Comparison of ENCODE assay signal across 9 mouse cellular contexts in genomic region chr2:172934891-172935740, GRCm38 (mm10). TPM values are rescaled to one million over a fixed set of nuclear protein-coding genes. Genes with fewer than 3 reads are reported as not detected.
A peak's percentile ranks its signal among the peaks of the same experiment; 100 is the strongest.
DNase-seq lines count a peak whose midpoint lies in the region; ATAC-seq lines count a peak whose summit lies in the region.
"Had no signal": no experiment of that assay in that cellular context is flagged by ENCODE, and none has a peak within 500 bp of the region (broad histone marks: within the 10 kb centered on the region; RNA-seq: fewer than 3 reads in every experiment).

No protein-coding gene starts in this region.

- WGBS in heart, embryonic 12.5 days: 5% methylated on average over 30 of the region's 30 CpGs
- 6% methylated on average over 30 of the region's 30 CpGs for WGBS in intestine, embryonic 14.5 days

- no peak for ATAC-seq in heart, embryonic 12.5 days (ENCODE audit: insufficient number of reproducible peaks, low FRiP score)
- ATAC-seq in intestine, embryonic 14.5 days (replicated peaks; ENCODE audit: low FRiP score, low TSS enrichment, low read depth): no peak; the same call in 1 of the 2 replicates

- peak overlapping the region; percentile 86 for H3K9ac ChIP-seq in heart, embryonic 12.5 days
- H3K9ac ChIP-seq in intestine, embryonic 14.5 days (ENCODE audit: low read length): no peak overlapping the region

- H3K9me3 ChIP-seq in heart, embryonic 12.5 days (replicated peaks): no peaks in the 10 kb centered on the region
- no peaks in the 10 kb centered on the region for H3K9me3 ChIP-seq in intestine, embryonic 14.5 days (ENCODE audit: control insufficient read depth, low read length)

- no peaks in the 10 kb centered on the region; the same call in 1 of the 2 replicates for H3K36me3 ChIP-seq in heart, embryonic 12.5 days
- no peaks in the 10 kb centered on the region for H3K36me3 ChIP-seq in intestine, embryonic 14.5 days (ENCODE audit: control insufficient read depth, insufficient read depth, low read length)

- H3K27me3 ChIP-seq in heart, embryonic 12.5 days (replicated peaks): peaks cover 25% of the 10 kb centered on the region
- peaks cover 5% of the 10 kb centered on the region; the same call in 1 of the 2 replicates for H3K27me3 ChIP-seq in intestine, embryonic 14.5 days (replicated peaks; ENCODE audit: control insufficient read depth, insufficient read depth, low read length)

- peaks cover 71% of the 10 kb centered on the region for H3K4me1 ChIP-seq in heart, embryonic 12.5 days (replicated peaks)
- H3K4me1 ChIP-seq in intestine, embryonic 14.5 days (replicated peaks; ENCODE audit: control insufficient read depth, insufficient read depth, low read length): peaks cover 63% of the 10 kb centered on the region

- peak overlapping the region; percentile 91 for H3K27ac ChIP-seq in heart, embryonic 12.5 days (ENCODE audit: poor library complexity, severe bottlenecking)
- peak overlapping the region; percentile 51; the same call in 1 of the 2 replicates for H3K27ac ChIP-seq in intestine, embryonic 14.5 days (ENCODE audit: low read depth)

- intact Hi-C loops in left cerebral cortex, postnatal 4 days (cut with DNase I): no loop called here

- DNase-seq in heart, adult 8-10 months (ENCODE audit: low spot score): no peak
- DNase-seq in embryo, embryonic 11.5 days (ENCODE audit: low read depth, low spot score): peak; percentile 48
- no peak for DNase-seq in intestine, embryonic 14.5 days (ENCODE audit: low spot score)
- peak; percentile 75 for DNase-seq in neural tube, embryonic 10.5 days (ENCODE audit: extremely low spot score, low spot score)
- DNase-seq in left cerebral cortex, postnatal 4 days: no peak
- no peak for DNase-seq in lung, postnatal 4 days
- no peak for DNase-seq in left cerebral cortex, adult 9 months (ENCODE audit: low spot score in 2 of 2)
- DNase-seq: cerebellum, adult 11-12 months had no signal

- peak overlapping the region; percentile 74 for H3K4me2 ChIP-seq in heart, embryonic 12.5 days
- H3K4me2 ChIP-seq in intestine, embryonic 14.5 days (ENCODE audit: low read length): peak overlapping the region; percentile 41

- H3K4me3 ChIP-seq in heart, embryonic 12.5 days: peak overlapping the region; percentile 33
- H3K4me3 ChIP-seq in intestine, embryonic 14.5 days (ENCODE audit: low read depth, low read length): no peak overlapping the region

RNA-seq across cellular contexts. Expression of gene Bmp7, which starts 5.0 kb away (rescaled TPM):
- polyA plus RNA-seq in heart, embryonic 12.5 days (2016; fragmentation: Nextera tagmentation; extraction: Ambion mirVana): 67.2 and 70.8 TPM in 2 replicates
- total RNA-seq in heart, adult 8-10 months (2022): 1 to 10 TPM in 1 of 4 experiments, under 1 TPM in 3; 0.59 to 1.4 (median 0.74) TPM
- 18.0 and 20.8 TPM in 2 replicates for polyA plus RNA-seq in intestine, embryonic 14.5 days (2014; fragmentation: Nextera tagmentation; extraction: Ambion mirVana)
- total RNA-seq in left cerebral cortex, postnatal 4 days (2021): 10 to 100 TPM; 13.0 to 14.5 TPM

RNA-seq across cellular contexts. Expression of gene Spo11, which starts 42.4 kb away (rescaled TPM):
- polyA plus RNA-seq in heart, embryonic 12.5 days (2016; fragmentation: Nextera tagmentation; extraction: Ambion mirVana): 0.26 and 0.30 TPM in 2 replicates
- not detected for total RNA-seq in heart, adult 8-10 months (2022)
- 0.04 TPM in 1 of 2 replicates, not detected in the other for polyA plus RNA-seq in intestine, embryonic 14.5 days (2014; fragmentation: Nextera tagmentation; extraction: Ambion mirVana)
- total RNA-seq in left cerebral cortex, postnatal 4 days (2021): under 1 TPM; 0.44 to 0.74 TPM

Comparison
In these comparisons a context has a peak if more than half of its experiments do, and no peak if none do; other contexts are left out.
1. DNase-seq: peak in embryo, embryonic 11.5 days (single experiment) and neural tube, embryonic 10.5 days (single experiment); none in heart, adult 8-10 months (single experiment), intestine, embryonic 14.5 days (single experiment), left cerebral cortex, postnatal 4 days (single experiment), lung, postnatal 4 days (0 of 2) and left cerebral cortex, adult 9 months (0 of 2).
2. RNA of gene Bmp7, which starts 5.0 kb away (total RNA-seq): 13.0 to 14.5 TPM in left cerebral cortex, postnatal 4 days; 0.59 to 1.4 TPM in heart, adult 8-10 months; every median in the first group is over 4 times any median in the second.